Mouse (Mus musculus): Measurements from ENCODE around the gene Sspo. TPM values are rescaled to one million over a fixed set of nuclear protein-coding genes. Genes with fewer than 3 reads are reported as not detected.
A peak's percentile ranks its signal among the peaks of the same experiment; 100 is the strongest.

Gene Sspo
- total and polyA plus RNA-seq, 2 experiments from 2014 or later: 0.10 to 0.73 TPM

DNA sequence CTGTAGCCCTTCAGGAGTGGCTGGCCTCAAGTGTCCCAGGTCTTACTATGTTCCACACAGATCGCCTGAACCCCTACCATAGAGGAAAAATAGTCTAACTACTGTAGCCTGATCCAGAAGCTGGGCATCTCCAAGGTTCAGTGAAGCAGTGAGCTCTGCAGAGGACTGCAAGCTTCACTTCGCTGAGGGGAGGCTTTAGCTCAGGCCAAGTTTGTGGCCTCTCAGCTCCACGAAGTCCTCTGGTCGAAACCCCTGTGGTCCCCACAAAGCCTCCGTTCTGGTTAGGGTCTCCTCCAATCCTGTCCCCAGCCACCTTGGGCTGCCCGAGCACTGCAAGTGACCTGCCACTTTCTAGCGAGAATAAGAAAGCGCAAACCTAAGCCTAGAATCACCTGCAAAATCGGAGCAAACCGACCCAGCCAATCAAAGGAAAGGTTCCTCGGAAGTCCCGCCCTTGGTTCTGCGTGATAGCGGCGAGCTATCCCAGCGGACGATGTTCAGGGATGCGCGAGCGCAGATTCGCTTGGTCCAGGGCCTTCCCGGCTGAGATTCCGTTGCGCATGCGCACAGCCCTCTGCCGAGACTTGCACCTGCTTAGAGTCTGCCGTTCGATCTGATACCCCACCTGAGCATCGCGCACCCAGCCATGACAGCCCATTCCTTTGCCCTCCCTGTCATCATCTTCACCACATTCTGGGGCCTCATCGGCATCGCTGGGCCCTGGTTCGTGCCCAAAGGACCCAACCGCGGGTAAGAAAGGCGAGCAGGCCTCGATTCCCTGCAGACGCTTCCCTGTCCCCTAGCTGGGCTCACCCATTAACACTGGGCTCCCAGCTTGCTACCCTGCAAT is 89.3 kb downstream of the Sspo start, which contains the start of gene Atp6v0e2:
Atp6v0e2 (plus strand) TSS at position 511 of the 850 bp plus-strand sequence.
- Histone ChIP-seq H3K4me3 (ENCODE audit: low read length) (peak within 1 kb of the TSS; percentile 55), H3K4me2 (ENCODE audit: low read depth, low read length) (peak within 1 kb of the TSS; percentile 76), H3K27me3 (ENCODE audit: insufficient read depth, low read length) (no peaks in the 10 kb centered on the region), H3K9ac (replicated peaks; ENCODE audit: low read length) (peak within 1 kb of the TSS; percentile 85), H3K36me3 (ENCODE audit: insufficient read depth, low read length) (peaks cover 14% of the 10 kb centered on the region; the same call in 1 of the 2 replicates), H3K9me3 (ENCODE audit: low read length) (no peaks in the 10 kb centered on the region), H3K4me1 (ENCODE audit: insufficient read depth, low read length) (peaks cover 13% of the 10 kb centered on the region), H3K27ac (peak within 1 kb of the TSS; percentile 90)
- 3% methylated on average over 38 of the region's 38 CpGs for WGBS
- ATAC-seq: peak; percentile 94
- DNase-seq (ENCODE audit: low spot score): peak; percentile 99
- TF ChIP-seq CTCF (IDR thresholded peaks at IDR 0.05; ENCODE audit: low read depth): no peak

DNA sequence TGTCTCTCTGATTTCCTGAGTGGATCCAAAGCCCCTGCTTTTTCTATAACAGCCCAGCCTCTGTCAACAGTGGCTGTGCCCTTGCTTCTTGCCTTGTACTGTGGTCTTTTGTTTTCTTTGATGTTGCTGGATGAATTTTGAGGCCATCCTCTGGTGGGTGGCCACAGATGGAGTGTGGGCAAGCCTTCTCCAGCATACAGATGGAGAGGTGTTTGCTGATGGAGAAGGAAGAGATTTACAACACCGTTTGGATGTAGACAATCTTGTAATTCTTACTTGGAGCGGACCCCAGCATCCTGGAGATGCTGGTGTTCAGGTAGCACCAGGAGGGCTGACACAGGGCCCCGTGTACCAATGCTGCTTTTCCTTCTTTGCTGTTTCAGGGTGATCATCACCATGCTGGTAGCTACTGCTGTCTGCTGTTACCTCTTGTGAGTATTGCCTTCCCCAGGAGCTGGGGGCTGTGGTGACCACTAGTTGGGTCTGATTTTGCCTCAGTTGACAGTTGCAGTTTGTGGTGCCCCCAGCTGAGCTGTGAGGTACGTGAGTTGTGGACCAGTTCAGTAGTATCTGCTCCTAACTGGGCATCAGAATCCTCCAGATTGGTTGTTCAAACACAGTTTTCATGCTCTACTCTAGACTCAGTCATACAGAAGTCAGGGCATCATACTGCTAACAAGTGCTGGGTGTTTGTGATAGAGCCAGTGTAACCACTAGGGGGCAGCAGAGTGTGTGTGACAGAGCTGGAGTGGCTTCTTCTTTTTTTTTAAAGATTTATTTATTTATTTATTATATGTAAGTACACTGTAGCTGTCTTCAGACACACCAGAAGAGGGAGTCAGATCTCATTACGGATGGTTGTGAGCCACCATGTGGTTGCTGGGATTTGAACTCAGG is 91.1 kb downstream of the Sspo start:
- Histone ChIP-seq H3K9ac (replicated peaks; ENCODE audit: low read length) (peak overlapping the region; percentile 85; the same call in 1 of the 2 replicates), H3K9me3 (ENCODE audit: low read length) (no peaks in the 10 kb centered on the region), H3K4me1 (ENCODE audit: insufficient read depth, low read length) (peaks cover 13% of the 10 kb centered on the region), H3K4me2 (ENCODE audit: low read depth, low read length) (peak overlapping the region; percentile 76), H3K27me3 (ENCODE audit: insufficient read depth, low read length) (no peaks in the 10 kb centered on the region), H3K27ac (0 out of 2 replicates have a peak overlapping the region, but pooled peaks have one; percentile 11), H3K4me3 (ENCODE audit: low read length) (peak overlapping the region; percentile 55; the same call in 1 of the 2 replicates), H3K36me3 (ENCODE audit: insufficient read depth, low read length) (peaks cover 14% of the 10 kb centered on the region; the same call in 1 of the 2 replicates)
- WGBS: 74% methylated on average over 4 of the region's 5 CpGs
- ATAC-seq (peak; percentile 13; the same call in 1 of the 2 replicates), DNase-seq (ENCODE audit: low spot score) (peak; percentile 90)
- TF ChIP-seq CTCF (IDR thresholded peaks at IDR 0.05; ENCODE audit: low read depth): peak; percentile 84

- Histone ChIP-seq H3K36me3 (ENCODE audit: insufficient read depth, low read length) (peaks cover 14% of the 10 kb centered on the region; the same call in 1 of the 2 replicates), H3K9ac (replicated peaks; ENCODE audit: low read length) (no peak overlapping the region), H3K9me3 (ENCODE audit: low read length) (no peaks in the 10 kb centered on the region), H3K27ac (no peak overlapping the region), H3K27me3 (ENCODE audit: insufficient read depth, low read length) (no peaks in the 10 kb centered on the region), H3K4me3 (ENCODE audit: low read length) (no peak overlapping the region), H3K4me1 (ENCODE audit: insufficient read depth, low read length) (peaks cover 13% of the 10 kb centered on the region), H3K4me2 (ENCODE audit: low read depth, low read length) (no peak overlapping the region)
- ATAC-seq (no peak), DNase-seq (ENCODE audit: low spot score) (no peak)
- WGBS: 59% methylated on average over 5 of the region's 5 CpGs
- no peak for TF ChIP-seq CTCF (IDR thresholded peaks at IDR 0.05; ENCODE audit: low read depth)
Observed at GRCm38 (mm10) chr6:48539860-48540259, 91.8 kb downstream of the Sspo start.

- Histone ChIP-seq H3K4me1 (ENCODE audit: insufficient read depth, low read length) (peaks cover 13% of the 10 kb centered on the region), H3K4me3 (ENCODE audit: low read length) (no peak overlapping the region), H3K36me3 (ENCODE audit: insufficient read depth, low read length) (peaks cover 14% of the 10 kb centered on the region; the same call in 1 of the 2 replicates), H3K9ac (replicated peaks; ENCODE audit: low read length) (no peak overlapping the region), H3K9me3 (ENCODE audit: low read length) (no peaks in the 10 kb centered on the region), H3K27ac (no peak overlapping the region), H3K27me3 (ENCODE audit: insufficient read depth, low read length) (no peaks in the 10 kb centered on the region), H3K4me2 (ENCODE audit: low read depth, low read length) (no peak overlapping the region)
- DNase-seq (ENCODE audit: low spot score) (no peak), ATAC-seq (no peak)
- WGBS: 70% methylated on average over 3 of the region's 3 CpGs
- TF ChIP-seq CTCF (IDR thresholded peaks at IDR 0.05; ENCODE audit: low read depth): no peak
Observed at GRCm38 (mm10) chr6:48540721-48541120, 92.7 kb downstream of the Sspo start.

- Histone ChIP-seq H3K4me2 (ENCODE audit: low read depth, low read length) (no peak overlapping the region), H3K9me3 (ENCODE audit: low read length) (no peaks in the 10 kb centered on the region), H3K27me3 (ENCODE audit: insufficient read depth, low read length) (no peaks in the 10 kb centered on the region), H3K4me1 (ENCODE audit: insufficient read depth, low read length) (peaks cover 9% of the 10 kb centered on the region), H3K36me3 (ENCODE audit: insufficient read depth, low read length) (peaks cover 14% of the 10 kb centered on the region; the same call in 1 of the 2 replicates), H3K27ac (no peak overlapping the region), H3K4me3 (ENCODE audit: low read length) (no peak overlapping the region), H3K9ac (replicated peaks; ENCODE audit: low read length) (no peak overlapping the region)
- 54% methylated on average over 7 of the region's 7 CpGs for WGBS
- no peak for TF ChIP-seq CTCF (IDR thresholded peaks at IDR 0.05; ENCODE audit: low read depth)
- ATAC-seq: no peak
- no peak for DNase-seq (ENCODE audit: low spot score)
Observed at GRCm38 (mm10) chr6:48541560-48542450, 93.8 kb downstream of the Sspo start.

Measured in hindbrain, postnatal 0 days (tissue).